Mouse (Mus musculus) lung, postnatal 4 days (tissue): ENCODE measurements around the gene P3h2.
A peak's percentile ranks its signal among the peaks of the same experiment; 100 is the strongest.

Experiments used
- DNase-seq, 2 experiments: peaks; one replicate each; pipeline ENCODE4 v3.0.0; 2021

The P3h2 gene

GRCm38 (mm10) chr16:25977210-25977609 is 128.4 kb downstream of the P3h2 start:
- DNase-seq = no peak

GRCm38 (mm10) chr16:25971285-25971684 is 134.3 kb downstream of the P3h2 start:
- no peak for DNase-seq

DNA sequence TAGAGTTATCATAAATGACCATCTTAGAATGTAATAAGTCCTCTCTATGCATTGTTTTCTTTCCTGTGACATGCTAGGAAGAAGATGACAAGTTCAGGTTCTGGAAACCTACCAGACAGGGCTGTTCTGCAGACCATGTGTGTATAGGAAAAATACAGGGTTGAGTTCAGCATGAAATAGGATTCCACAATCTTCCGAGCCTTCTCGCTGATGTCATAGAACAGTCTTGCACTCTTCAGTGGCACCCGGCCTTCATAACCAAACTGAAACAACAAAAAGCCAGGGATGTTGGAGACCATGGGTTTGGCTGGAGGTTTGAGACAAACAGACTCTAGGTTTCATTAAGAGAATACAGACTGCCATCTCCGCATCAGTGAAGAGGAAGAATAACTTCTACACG is 134.9 kb downstream of the P3h2 start:
- no peak for DNase-seq

DNA sequence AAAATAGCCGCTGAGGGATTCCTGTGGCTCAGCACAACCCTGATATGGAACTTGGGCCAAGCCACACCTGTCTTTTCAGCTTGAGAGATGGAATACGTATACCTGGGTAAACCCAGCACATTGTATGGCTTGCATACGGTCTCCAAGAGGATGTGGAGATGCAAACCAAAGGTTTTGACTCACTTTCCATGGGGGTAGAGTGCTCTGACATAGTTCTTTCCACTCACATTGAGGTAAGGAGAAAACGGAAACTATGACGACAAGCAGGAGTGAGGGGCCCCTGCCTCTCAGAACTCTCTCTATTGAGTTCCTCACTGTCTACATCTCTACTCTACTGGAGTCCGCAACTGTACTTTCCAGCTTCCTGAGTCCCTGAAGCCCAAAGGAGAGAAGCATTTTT is 135.4 kb downstream of the P3h2 start:
- DNase-seq = no peak

- peak in 1 of 2 experiments; percentile 77 for DNase-seq
Measured at GRCm38 (mm10) chr16:25967297-25967696, 138.3 kb downstream of the P3h2 start.

DNA sequence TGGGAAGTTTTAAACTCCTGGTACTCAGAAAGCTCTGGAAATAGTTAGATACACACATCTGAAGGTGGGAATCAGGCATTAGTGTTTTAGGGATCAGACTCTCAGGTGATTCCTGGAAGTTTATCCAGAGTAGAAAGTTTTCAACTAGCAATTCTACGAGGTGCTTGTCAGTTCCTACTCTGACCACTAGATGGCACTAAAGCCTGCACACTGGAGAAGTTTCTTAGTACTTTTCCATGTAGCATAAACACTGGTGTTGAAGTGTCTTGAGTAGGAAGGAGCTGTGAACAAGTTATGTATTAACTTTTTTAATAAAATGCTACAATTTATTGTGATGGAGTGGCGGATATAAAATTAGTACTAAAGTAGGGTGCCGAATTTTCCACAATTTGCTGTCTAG is 141.7 kb downstream of the P3h2 start:
- DNase-seq = peak in 1 of 2 experiments; percentile 67

GRCm38 (mm10) chr16:25960345-25960744 is 145.2 kb downstream of the P3h2 start:
- no peak for DNase-seq

DNA sequence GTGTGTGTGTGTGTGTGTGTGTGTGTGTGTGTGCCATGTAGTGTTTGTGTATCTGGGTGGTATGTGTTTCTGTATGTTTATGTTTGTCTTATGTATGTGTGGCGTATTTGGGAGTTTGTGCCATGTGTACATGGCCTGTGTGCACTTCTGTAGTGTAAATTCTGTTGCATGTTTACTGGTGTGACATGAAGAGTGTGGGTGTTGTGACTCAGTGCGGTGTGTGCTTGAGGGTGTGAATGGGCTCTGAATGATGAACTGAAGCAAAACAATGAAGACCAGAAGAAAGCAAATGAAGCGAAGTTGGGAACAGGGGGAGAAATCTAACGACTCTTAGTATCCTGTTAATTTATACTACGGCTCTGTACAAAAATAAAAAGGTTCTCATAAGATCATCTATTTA is 145.7 kb downstream of the P3h2 start:
- DNase-seq = no peak

GRCm38 (mm10) chr16:25958650-25959238 is 146.8 kb downstream of the P3h2 start:
- no peak for DNase-seq

DNA sequence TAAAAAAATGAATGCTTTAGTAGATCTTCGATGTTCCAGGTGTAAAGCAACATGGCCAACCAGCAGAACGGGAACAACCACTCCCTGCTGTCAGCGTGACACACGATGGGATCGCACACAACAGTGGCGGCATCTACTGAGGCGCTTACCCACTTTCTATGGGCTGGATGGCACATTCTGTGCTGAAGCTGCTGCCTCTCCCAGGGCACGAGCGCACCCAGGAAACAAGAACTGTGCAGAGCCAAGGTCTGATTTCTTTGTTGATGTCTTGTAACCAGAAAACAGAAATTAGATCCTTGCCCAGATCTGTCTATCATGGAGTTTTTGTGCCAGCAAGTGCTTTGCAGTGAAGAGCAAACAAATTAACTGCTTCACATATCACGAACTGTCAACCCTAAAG is 147.4 kb downstream of the P3h2 start:
- no peak for DNase-seq

GRCm38 (mm10) chr16:25956831-25957230 is 148.8 kb downstream of the P3h2 start:
- no peak for DNase-seq

DNA sequence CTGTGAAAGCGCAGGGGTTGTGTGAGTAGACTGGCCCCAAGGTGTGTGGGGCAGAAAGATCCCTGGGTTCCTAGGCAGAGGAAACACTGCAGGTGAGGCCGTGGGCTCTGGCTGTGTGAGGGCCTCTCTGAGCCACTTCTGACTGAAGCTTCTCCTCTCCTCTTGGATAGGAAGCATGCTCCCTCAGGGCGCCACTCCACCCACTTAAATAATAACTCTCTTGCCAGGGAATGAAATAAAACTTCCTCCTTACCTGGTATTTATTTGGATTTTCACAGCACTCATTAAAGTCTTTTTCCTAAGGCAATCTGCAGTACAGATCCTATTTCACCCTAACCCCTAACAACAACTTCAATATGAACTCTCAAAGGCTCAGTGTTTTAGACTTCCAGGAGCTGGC is 151.0 kb downstream of the P3h2 start:
- peak in 1 of 2 experiments; percentile 22 for DNase-seq

- DNase-seq = no peak
Measured at GRCm38 (mm10) chr16:25953359-25953758, 152.2 kb downstream of the P3h2 start.

GRCm38 (mm10) chr16:25952005-25952404 is 153.6 kb downstream of the P3h2 start:
- no peak for DNase-seq

DNA sequence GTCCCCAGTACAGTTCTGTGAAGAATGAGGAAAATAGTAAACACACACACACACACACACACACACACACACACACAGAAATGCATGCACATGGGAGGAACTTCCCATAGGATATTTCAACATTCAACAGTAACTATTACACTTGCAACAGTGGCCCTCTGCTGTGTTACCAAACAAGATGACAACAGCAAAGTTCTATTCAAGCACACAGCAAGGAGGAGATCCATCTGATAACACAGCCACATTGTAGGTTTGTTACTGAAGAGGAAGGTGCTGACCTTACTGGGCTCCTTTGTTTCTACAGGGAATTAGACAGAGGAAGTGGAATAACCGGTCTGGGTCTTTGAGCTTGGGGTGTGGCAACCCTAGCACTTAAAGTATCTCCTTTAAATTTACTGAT is 157.5 kb downstream of the P3h2 start:
- peak in 1 of 2 experiments; percentile 2 for DNase-seq

DNA sequence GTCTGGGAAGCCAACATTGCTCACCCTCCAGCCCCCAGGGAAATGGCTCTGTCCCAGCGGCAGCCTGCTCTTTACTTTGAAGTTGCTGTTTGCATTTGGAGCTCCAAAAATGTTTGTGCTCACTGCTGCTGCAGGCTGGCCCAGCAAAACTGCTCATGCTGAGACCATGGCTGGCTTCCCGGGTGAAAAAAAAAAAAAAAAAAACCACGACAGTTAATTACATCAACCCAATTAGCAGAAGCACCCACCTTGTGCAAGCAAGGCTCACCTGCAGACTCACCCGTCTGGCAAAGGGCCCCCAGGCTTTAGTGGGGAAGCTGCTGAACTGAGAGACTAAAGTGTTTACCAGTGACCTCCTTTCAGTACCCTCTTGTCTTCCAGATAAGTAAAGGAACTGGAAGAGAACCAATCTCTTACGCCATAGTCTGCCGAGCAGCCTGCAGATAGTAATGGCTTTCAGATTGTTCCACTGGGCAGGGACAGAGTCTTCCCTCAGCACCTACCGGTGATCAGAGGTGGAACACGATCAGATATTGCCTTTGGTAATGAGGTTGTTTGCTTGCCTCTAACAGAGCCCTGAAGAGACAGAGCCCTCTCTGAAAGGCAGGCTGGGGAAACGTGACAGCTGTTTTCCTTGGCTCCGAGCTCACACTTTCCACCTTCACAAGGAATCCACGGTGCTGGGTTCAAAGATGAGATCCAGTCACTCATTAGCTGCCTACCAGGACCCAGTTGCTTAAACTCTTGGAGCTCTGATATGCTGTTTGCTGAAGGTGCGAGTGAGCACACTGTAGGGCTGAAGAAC is 160.2 kb downstream of the P3h2 start:
- peak; percentile 54 to 76 for DNase-seq

DNA sequence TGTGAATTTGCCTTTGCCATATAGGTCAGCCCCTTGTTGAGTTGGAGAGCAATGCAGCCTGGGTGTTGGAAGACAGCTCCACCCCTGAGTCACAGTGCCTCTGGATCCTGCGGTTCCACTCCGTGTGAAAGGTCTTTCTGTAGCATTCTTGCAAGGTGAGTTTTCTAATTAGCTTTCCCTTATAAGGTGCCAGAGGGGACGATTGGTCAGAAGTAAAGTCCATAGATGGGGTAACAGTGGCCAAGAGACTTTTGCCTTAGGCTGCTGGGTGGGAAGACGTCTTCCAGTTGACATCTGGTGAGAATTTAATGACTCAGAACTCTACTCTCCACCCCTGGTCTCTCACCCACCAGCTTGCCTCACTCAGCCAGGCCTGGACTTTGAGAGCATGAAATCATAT is 163.3 kb downstream of the P3h2 start:
- DNase-seq = no peak

GRCm38 (mm10) chr16:25934181-25934580 is 171.4 kb downstream of the P3h2 start:
- DNase-seq = no peak

GRCm38 (mm10) chr16:25912185-25912584 is 193.4 kb downstream of the P3h2 start:
- DNase-seq = no peak
